Mouse (Mus musculus) brain, embryonic 18.5 days (tissue): ENCODE measurements around the gene Best1.

Experiments
- DNase-seq: peaks from one replicate; pipeline ENCODE4 v3.0.0-alpha.2; 2012; ENCODE audit warnings: low read depth, low spot score

Best1 gene

GRCm38 (mm10) chr19:10001206-10001969 is at the start of gene Best1, which contains the start of gene Rab3il1:
Gene Best1, minus strand, starts transcription at chr19:10001633.
Gene Rab3il1, plus strand, starts transcription at chr19:10001669.
- no peak for DNase-seq

- DNase-seq, result no peak
These were observed 49.0 kb upstream of the Best1 start for GRCm38 (mm10) chr19:10050438-10050837.

GRCm38 (mm10) chr19:10049533-10049932 is 48.1 kb upstream of the Best1 start:
- DNase-seq, result no peak

DNA sequence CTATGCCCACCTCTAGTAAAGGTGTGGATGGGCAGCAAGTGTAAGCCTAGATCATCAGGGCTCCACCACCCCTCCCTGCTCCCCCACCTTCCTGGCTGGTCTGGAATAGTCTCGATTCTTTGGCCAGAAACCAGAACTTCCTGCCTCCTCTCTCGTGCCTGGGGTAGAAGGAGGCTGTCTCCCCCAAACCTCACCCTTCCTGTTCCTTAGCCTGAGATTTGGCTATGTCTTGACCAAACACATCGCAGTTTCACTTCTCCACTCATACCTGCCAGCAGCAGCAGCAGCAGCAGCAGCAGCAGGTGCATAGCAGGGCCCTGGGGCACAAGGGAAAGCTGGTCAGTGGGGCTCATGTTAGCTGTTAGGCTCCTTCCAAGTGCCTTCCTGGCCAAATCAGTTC is 45.5 kb upstream of the Best1 start:
- DNase-seq, result no peak

GRCm38 (mm10) chr19:10046346-10046745 is 44.9 kb upstream of the Best1 start:
- DNase-seq, result no peak

DNA sequence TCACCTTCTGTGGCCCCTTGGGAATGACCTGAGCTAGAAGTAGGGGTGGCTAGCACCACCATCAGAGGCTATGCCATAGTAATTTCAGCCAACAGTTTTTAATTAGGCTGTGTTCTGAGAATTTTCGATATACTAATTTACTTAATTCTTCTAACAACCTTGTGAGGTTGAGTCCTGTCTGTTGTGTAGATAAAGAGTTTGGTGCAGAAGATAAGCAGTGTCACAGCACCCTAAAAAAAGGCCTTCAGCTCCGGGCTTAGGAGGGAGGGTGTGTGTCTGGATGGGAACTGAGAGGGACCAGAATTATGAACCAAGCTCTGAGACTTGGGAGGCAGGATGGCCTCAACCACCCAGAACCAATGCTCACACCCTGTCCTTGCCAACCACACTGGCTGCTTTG is 44.3 kb upstream of the Best1 start:
- no peak for DNase-seq

GRCm38 (mm10) chr19:10043643-10044042 is 42.2 kb upstream of the Best1 start:
- no peak for DNase-seq

DNA sequence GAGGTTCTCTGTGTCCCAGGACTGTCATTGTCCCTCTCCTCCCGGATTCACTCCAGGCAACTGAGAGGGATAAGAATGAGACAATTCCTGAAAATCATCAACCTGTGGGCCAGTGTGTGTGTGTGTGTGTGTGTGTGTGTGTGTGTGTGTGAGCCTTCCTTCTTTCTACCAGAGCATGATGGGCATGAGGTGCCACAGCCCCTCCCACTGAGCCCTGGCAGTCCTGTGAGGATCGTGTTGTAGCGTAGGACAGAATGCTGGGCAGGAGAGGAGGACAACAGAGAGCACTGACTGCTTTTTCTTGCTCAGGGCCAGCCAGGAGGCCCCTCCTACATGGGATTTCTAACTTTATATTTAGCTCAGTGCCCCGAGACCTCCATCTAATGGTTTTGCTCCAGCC is 41.4 kb upstream of the Best1 start:
- DNase-seq, result no peak

- no peak for DNase-seq
These were observed 40.8 kb upstream of the Best1 start for GRCm38 (mm10) chr19:10042232-10042631.

- DNase-seq, result no peak
These were observed 40.1 kb upstream of the Best1 start, which contains the start of gene Fads3 for GRCm38 (mm10) chr19:10041388-10042148. Gene Fads3, plus strand, starts transcription at chr19:10041569.

DNA sequence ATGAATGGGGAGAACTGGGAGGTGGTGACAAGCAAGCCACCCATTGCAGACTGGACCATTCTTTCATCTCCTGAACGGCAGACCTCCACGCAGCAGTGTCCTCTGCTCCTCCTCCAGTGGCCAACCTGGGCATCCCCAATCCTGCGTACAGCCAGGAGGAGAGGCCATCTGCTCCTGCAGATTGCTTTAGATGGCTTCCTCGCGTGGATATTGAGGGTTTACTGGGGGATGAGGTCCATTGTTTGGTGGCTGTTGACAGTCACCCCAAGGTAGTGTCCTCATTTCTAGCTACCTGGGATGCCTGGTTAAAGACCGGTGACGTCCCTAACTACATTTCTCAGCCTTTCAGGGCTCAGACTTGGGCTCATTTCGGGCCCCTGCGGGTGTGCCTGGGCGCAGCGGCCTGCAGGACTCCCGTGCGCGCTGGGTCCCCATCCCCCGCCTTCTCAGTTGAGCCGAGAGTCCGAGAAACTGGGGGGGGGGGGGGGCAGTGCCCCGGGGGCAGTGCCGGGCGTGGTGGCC is 39.5 kb upstream of the Best1 start:
- DNase-seq, result no peak

DNA sequence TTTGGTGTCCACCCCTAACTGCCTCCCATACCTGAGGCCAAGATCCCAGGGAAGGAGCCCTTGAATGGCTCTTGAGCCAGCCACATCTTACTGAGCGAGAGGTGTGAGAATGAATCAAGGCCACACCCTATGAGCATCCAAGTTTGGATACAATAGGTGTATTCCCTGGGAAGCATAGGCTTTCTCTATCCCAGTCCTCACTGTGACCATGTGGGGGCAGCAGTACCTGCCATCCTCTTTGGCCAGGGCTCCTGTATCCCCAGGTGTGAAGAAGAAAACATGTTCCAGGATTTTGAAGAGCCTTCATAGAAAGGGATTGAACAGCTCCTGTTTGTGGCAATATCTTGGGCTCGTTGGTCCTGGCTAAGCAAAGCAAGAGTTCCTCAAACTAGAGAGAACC is 38.2 kb upstream of the Best1 start:
- DNase-seq, result no peak

DNA sequence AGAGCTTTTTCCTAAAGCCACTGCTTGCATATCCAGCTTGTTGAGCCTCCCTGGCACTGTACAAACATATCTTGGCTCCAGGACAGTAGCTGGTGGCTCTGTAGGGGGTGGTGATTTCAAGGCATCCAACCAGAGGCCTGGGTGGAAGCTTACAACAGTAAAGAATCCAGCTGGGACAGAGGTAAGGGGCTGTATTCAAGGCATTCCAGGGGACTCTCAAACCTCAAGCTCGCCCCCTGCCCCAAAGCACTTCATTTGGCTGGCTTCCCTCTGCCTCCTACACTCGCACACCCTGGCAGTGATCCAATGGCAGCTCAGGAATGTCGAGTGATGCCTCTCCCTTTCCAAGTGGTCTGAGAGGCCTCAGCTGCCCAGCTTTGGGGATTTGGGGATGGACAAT is 37.5 kb upstream of the Best1 start:
- no peak for DNase-seq

GRCm38 (mm10) chr19:10038364-10038763 is 36.9 kb upstream of the Best1 start:
- no peak for DNase-seq

GRCm38 (mm10) chr19:10037534-10037933 is 36.1 kb upstream of the Best1 start:
- DNase-seq, result no peak

DNA sequence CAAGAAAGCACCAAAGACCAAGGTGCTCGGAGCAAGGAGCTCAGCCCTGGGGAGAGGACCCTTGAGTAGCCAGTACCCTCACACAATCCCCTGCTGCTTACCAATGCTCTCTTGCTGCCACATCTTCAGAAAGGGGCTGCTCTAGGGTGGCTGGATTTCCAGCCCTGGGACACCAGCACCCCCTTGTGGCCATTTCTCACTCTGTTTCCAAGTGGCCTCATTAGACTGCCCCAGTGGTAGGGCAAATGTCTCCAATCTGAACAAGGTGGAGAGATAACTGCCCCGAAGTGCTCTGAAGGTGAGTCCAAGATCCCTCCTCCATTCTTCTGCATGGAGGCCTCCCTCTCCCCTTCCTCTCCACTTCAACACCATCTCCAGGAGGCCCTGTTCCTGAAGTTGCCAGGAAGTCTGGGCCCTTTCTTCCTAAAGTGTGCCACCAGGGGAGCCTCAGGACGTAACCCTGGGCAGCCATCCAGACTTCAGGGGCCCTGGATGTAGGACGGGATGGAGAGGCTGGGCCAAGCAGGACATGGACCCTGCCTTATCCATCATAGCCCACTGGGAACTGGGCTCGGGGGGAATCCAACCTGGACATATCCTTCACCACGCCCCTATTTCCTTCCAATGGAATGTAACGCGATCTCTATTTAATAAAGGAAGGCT is 33.5 kb upstream of the Best1 start:
- no peak for DNase-seq

GRCm38 (mm10) chr19:10034356-10034755 is 32.9 kb upstream of the Best1 start:
- DNase-seq, result no peak

GRCm38 (mm10) chr19:10033211-10033973 is 32.0 kb upstream of the Best1 start:
- DNase-seq, result no peak

DNA sequence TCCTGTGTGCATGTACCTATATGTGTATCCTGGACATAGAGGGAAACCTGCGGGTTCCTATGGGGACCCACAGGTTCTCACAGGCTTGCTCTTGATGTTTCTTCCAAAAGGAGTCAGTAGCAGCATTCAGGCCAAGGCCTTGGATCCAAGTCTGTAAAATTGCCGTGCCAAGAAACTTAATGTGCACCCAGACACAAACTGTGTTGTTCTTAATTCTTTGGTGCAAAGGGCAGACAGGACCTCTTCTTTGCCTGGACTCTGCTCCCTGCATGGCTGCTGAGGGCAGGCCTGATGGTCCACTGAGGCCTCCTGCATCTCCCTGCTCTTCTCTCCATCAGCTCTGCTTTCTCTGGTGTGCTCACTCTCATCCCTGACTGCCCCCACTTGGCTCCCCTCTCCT is 28.3 kb upstream of the Best1 start:
- no peak for DNase-seq

DNA sequence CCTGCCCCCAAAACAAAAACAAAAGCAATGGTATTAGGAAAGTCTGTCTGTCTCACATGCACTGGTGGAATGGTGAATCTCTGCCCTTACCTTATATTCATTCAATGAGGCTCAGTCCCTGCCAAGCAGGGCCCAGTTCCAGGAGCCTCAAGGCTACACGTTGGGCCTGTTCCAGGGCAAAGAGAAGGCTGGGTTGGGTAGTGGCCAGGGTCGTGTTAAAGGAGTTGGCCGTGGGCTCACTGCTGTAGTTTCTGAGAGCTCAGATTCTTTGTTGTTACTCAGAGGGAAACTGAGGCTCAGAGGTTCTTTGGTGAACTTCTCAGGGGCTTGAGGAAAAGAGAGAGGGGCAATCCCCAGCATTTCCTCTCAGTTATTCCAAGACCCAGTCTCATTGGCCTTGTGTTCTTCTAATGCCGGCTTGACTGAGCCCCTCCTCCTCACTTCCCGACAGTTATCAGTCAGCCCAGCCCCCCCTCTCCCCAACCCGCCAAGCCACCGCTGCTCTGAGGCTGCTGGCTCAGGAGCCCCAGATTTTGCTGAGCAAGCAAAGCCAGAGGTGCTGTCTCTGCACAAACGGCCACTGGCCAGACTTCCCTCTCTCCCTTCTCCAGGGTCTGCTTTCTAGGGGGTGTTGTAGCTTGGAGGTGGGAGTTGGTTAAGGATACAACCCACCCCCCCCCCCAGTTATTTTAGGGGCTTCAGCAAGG is 23.9 kb upstream of the Best1 start:
- DNase-seq, result no peak

GRCm38 (mm10) chr19:10023304-10023758 is 21.9 kb upstream of the Best1 start:
- DNase-seq, result no peak
